Mouse (Mus musculus) MEL (cell line): ENCODE data around the gene Gm20388. TPM values are rescaled to one million over a fixed set of nuclear protein-coding genes. Genes with fewer than 3 reads are reported as not detected.

Experiments
- DNase-seq: peaks from one replicate; pipeline ENCODE4 v3.0.0; 2011; ENCODE audit warnings: low read depth, low spot score
- H3K27ac ChIP-seq: 2 replicates; pipeline ENCODE4 v1.5.1; 2012; ENCODE audit warnings: low read depth, mild to moderate bottlenecking, control low read depth, low read length, moderate library complexity; ENCODE audit not compliant: control insufficient read depth
- H3K27me3 ChIP-seq, 2 experiments: fragments of 150-350 bp in 1 of 2; sonication (generic) in 1 of 2; 2 replicates each; pipeline ENCODE4 v1.6.1; 2012; ENCODE audit warnings: low read length in 2 of 2, mild to moderate bottlenecking in 2 of 2, improper control_type of control experiment in 1 of 2, moderate library complexity in 1 of 2; ENCODE audit not compliant: insufficient read depth in 2 of 2, control insufficient read depth in 1 of 2
- H3K36me3 ChIP-seq, 2 experiments: 2 replicates each; pipeline ENCODE4 v1.6.1; 2012 to 2014; ENCODE audit warnings: low read length in 2 of 2, improper control_type of control experiment in 1 of 2, inconsistent platforms in 1 of 2, mild to moderate bottlenecking in 1 of 2; ENCODE audit not compliant: insufficient read depth in 2 of 2, control insufficient read depth in 1 of 2
- H3K4me1 ChIP-seq, 2 experiments: fragments of 150-350 bp in 1 of 2; sonication (generic) in 1 of 2; 2 replicates each; pipeline ENCODE4 v1.6.1; 2012; ENCODE audit warnings: low read length in 2 of 2, improper control_type of control experiment in 1 of 2, mild to moderate bottlenecking in 1 of 2; ENCODE audit not compliant: insufficient read depth in 2 of 2, control insufficient read depth in 1 of 2
- H3K4me3 ChIP-seq, 2 experiments: fragments of 150-350 bp in 1 of 2; sonication (generic) in 1 of 2; 2 replicates each; pipeline ENCODE4 v1.5.1; 2012; ENCODE audit warnings: low read depth in 2 of 2, low read length in 2 of 2, mild to moderate bottlenecking in 2 of 2, moderate library complexity in 2 of 2, control low read depth in 1 of 2, improper control_type of control experiment in 1 of 2; ENCODE audit not compliant: control insufficient read depth in 1 of 2, insufficient read depth in 1 of 2
- H3K79me2 ChIP-seq: 2 replicates; pipeline ENCODE4 v1.6.1; 2012; ENCODE audit warnings: mild to moderate bottlenecking, low read length, moderate library complexity; ENCODE audit not compliant: control insufficient read depth, poor library complexity, insufficient read depth
- H3K9ac ChIP-seq: 2 replicates; pipeline ENCODE4 v1.6.1; 2012; ENCODE audit warnings: low read depth, mild to moderate bottlenecking, control low read depth, low read length, moderate library complexity; ENCODE audit not compliant: control insufficient read depth, poor library complexity, severe bottlenecking
- H3K9me3 ChIP-seq: fragments of 150-350 bp; sonication (generic); replicated peaks from 2 replicates; pipeline ENCODE4 v1.6.1; 2012; ENCODE audit warnings: mild to moderate bottlenecking, low read length, improper control_type of control experiment, moderate library complexity; ENCODE audit not compliant: insufficient read depth
- CHD2 ChIP-seq: IDR thresholded peaks from 2 replicates; pipeline ENCODE4 v1.6.1; 2011; ENCODE audit warnings: low read length, improper control_type of control experiment
- CTCF ChIP-seq, 3 experiments: IDR thresholded peaks in 2 of 3; conservative IDR thresholded peaks in 1 of 3; 2 replicates each; pipeline ENCODE4 v1.5.1; 2011 to 2012; ENCODE audit warnings: low read length in 3 of 3, low read depth in 2 of 3, mild to moderate bottlenecking in 2 of 3, improper control_type of control experiment in 1 of 3, inconsistent platforms in 1 of 3, mixed read lengths in 1 of 3, moderate library complexity in 1 of 3; ENCODE audit not compliant: control insufficient read depth in 1 of 3, insufficient read depth in 1 of 3, poor library complexity in 1 of 3, severe bottlenecking in 1 of 3
- ELF1 ChIP-seq: IDR thresholded peaks from 2 replicates; pipeline ENCODE4 v1.6.1; 2014; ENCODE audit warnings: low read depth, mild to moderate bottlenecking, inconsistent platforms, low read length, improper control_type of control experiment, moderate library complexity
- EP300 ChIP-seq, 2 experiments: IDR thresholded peaks; 2 replicates each; pipeline ENCODE4 v1.6.1; 2011; ENCODE audit warnings: improper control_type of control experiment in 2 of 2, low read length in 2 of 2, low read depth in 1 of 2, mild to moderate bottlenecking in 1 of 2
- GABPA ChIP-seq: IDR thresholded peaks from 2 replicates; pipeline ENCODE4 v1.6.1; 2012; ENCODE audit warnings: low read depth, mild to moderate bottlenecking, inconsistent platforms, low read length, improper control_type of control experiment, moderate library complexity
- GATA1 ChIP-seq: IDR thresholded peaks from 2 replicates; pipeline ENCODE4 v1.6.1; 2011; ENCODE audit warnings: low read depth, low read length, improper control_type of control experiment
- HCFC1 ChIP-seq: IDR thresholded peaks from 2 replicates; pipeline ENCODE4 v1.6.1; 2012; ENCODE audit warnings: low read depth, mild to moderate bottlenecking, inconsistent platforms, low read length, improper control_type of control experiment, moderate library complexity
- KAT2A ChIP-seq: conservative IDR thresholded peaks from 2 replicates; pipeline ENCODE4 v1.6.1; 2012; ENCODE audit warnings: low read depth, low read length, improper control_type of control experiment, inconsistent platforms
- MAFK ChIP-seq: IDR thresholded peaks from 2 replicates; pipeline ENCODE4 v1.6.1; 2011; ENCODE audit warnings: low read depth, mild to moderate bottlenecking, low read length, improper control_type of control experiment, borderline replicate concordance
- MAX ChIP-seq: IDR thresholded peaks from 2 replicates; pipeline ENCODE4 v1.6.1; 2011; ENCODE audit warnings: low read length, improper control_type of control experiment
- MAZ ChIP-seq: IDR thresholded peaks from 2 replicates; pipeline ENCODE4 v1.6.1; 2012; ENCODE audit warnings: low read depth, mild to moderate bottlenecking, inconsistent platforms, low read length, improper control_type of control experiment
- MEF2A ChIP-seq: IDR thresholded peaks from 2 replicates; pipeline ENCODE4 v1.6.1; 2014; ENCODE audit warnings: low read depth, mild to moderate bottlenecking, inconsistent platforms, low read length, improper control_type of control experiment; ENCODE audit not compliant: poor library complexity, insufficient replicate concordance, severe bottlenecking; ENCODE audit errors: extremely low read depth
- MXI1 ChIP-seq: IDR thresholded peaks from 2 replicates; pipeline ENCODE4 v1.6.1; 2011; ENCODE audit warnings: mild to moderate bottlenecking, low read depth, low read length, improper control_type of control experiment
- MYB ChIP-seq: IDR thresholded peaks from 2 replicates; pipeline ENCODE4 v1.6.1; 2011; ENCODE audit warnings: mild to moderate bottlenecking, low read depth, low read length, improper control_type of control experiment
- MYC ChIP-seq: IDR thresholded peaks from 2 replicates; pipeline ENCODE4 v1.6.1; 2011; ENCODE audit warnings: low read depth, mild to moderate bottlenecking, low read length, improper control_type of control experiment, moderate library complexity
- POLR2A ChIP-seq, 2 experiments: IDR thresholded peaks; 2 replicates each; pipeline ENCODE4 v1.6.1; 2011 to 2012; ENCODE audit warnings: low read length in 2 of 2, mild to moderate bottlenecking in 2 of 2, control low read depth in 1 of 2, improper control_type of control experiment in 1 of 2, low read depth in 1 of 2, moderate library complexity in 1 of 2; ENCODE audit not compliant: control insufficient read depth in 1 of 2, insufficient read depth in 1 of 2, poor library complexity in 1 of 2
- POLR2AphosphoS2 ChIP-seq: IDR thresholded peaks from 2 replicates; pipeline ENCODE4 v1.6.1; 2011; ENCODE audit warnings: low read length, improper control_type of control experiment
- RCOR1 ChIP-seq: IDR thresholded peaks from 2 replicates; pipeline ENCODE4 v1.6.1; 2012; ENCODE audit warnings: low read depth, mild to moderate bottlenecking, inconsistent platforms, low read length, improper control_type of control experiment
- SMC3 ChIP-seq: IDR thresholded peaks from 2 replicates; pipeline ENCODE4 v1.6.1; 2011; ENCODE audit warnings: low read depth, low read length, improper control_type of control experiment
- TCF12 ChIP-seq: IDR thresholded peaks from 2 replicates; pipeline ENCODE4 v1.6.1; 2014; ENCODE audit warnings: low read depth, mild to moderate bottlenecking, inconsistent platforms, low read length, improper control_type of control experiment, moderate library complexity
- UBTF ChIP-seq: IDR thresholded peaks from 2 replicates; pipeline ENCODE4 v1.6.1; 2012; ENCODE audit warnings: low read depth, mild to moderate bottlenecking, inconsistent platforms, low read length, improper control_type of control experiment, moderate library complexity, borderline replicate concordance; ENCODE audit not compliant: insufficient read depth
- USF2 ChIP-seq, 2 experiments: IDR thresholded peaks; 2 replicates each; pipeline ENCODE4 v1.6.1; 2011 to 2012; ENCODE audit warnings: improper control_type of control experiment in 2 of 2, low read length in 2 of 2, borderline replicate concordance in 1 of 2, inconsistent platforms in 1 of 2, low read depth in 1 of 2, mild to moderate bottlenecking in 1 of 2; ENCODE audit not compliant: insufficient read depth in 1 of 2
- ZC3H11A ChIP-seq: IDR thresholded peaks from 2 replicates; pipeline ENCODE4 v1.6.1; 2012; ENCODE audit warnings: low read depth, mild to moderate bottlenecking, inconsistent platforms, low read length, improper control_type of control experiment
- ZMIZ1 ChIP-seq: IDR thresholded peaks from 2 replicates; pipeline ENCODE4 v1.6.1; 2012; ENCODE audit warnings: low read depth, mild to moderate bottlenecking, inconsistent platforms, low read length, improper control_type of control experiment, moderate library complexity
- ZNF384 ChIP-seq: IDR thresholded peaks from 2 replicates; pipeline ENCODE4 v1.6.1; 2012; ENCODE audit warnings: low read depth, mild to moderate bottlenecking, inconsistent platforms, low read length, improper control_type of control experiment
- polyA plus RNA-seq, 2 experiments: library from polyadenylated mRNA; stranded (reverse) in 1 of 2; unstranded in 1 of 2; fragments of >175 nt in 1 of 2; fragments of >200 nt in 1 of 2; gene quantifications; 2 replicates each; pipeline versions ENCODE4 v1.2.1 to v1.2.4; 2012; ENCODE audit warnings: low replicate concordance in 2 of 2, low read depth in 1 of 2; ENCODE audit not compliant: insufficient read length in 2 of 2, insufficient read depth in 1 of 2, missing spikeins in 1 of 2
- total RNA-seq: library from RNA; depleted of rRNA; stranded (reverse); fragments of 300-350 nt; gene quantifications from 2 replicates; pipeline ENCODE4 v1.2.3, GENCODE M21; 2012

Gene Gm20388
- total and polyA plus RNA-seq, 3 experiments = 11.1 to 17.8 TPM; not detected in 1

GRCm38 (mm10) chr8:122435375-122435774, 2524.7 kb downstream of the Gm20388 start (continued):
- TF ChIP-seq MEF2A = no peak
- no peak for TF ChIP-seq ELF1
- no peak for TF ChIP-seq HCFC1
- peak; percentile 39; the same call in 1 of the 2 replicates for TF ChIP-seq MYC
- no peak for TF ChIP-seq MXI1
- peak; percentile 28 for TF ChIP-seq SMC3
- no peak for TF ChIP-seq CHD2
- TF ChIP-seq MAX = no peak

- Histone ChIP-seq H3K4me3 (no peak overlapping the region), H3K79me2 (peaks cover 16% of the 10 kb centered on the region), H3K27me3 (no peaks in the 10 kb centered on the region), H3K9ac (no peak overlapping the region), H3K9me3 (no peaks in the 10 kb centered on the region), H3K36me3 (peaks cover 0 to 4% of the 10 kb centered on the region in 2 experiments; a peak in 2 of 4 replicates), H3K4me1 (peaks cover 3 to 4% of the 10 kb centered on the region in 2 experiments; a peak in 2 of 4 replicates), H3K27ac (no peak overlapping the region)
- no peak for DNase-seq
- TF ChIP-seq ZNF384 (no peak), ELF1 (no peak), ZC3H11A (no peak), POLR2A (IDR thresholded peaks at IDR 0.05; ENCODE audit: control insufficient read depth in 1 of 2, insufficient read depth in 1 of 2, low read depth in 1 of 2, low read length in 2 of 2, poor library complexity in 1 of 2) (no peak), UBTF (no peak), CTCF (IDR thresholded peaks at IDR 0.05 in 2 of 3, conservative IDR thresholded peaks at IDR 0.05 in 1 of 3; ENCODE audit: control insufficient read depth in 1 of 3, insufficient read depth in 1 of 3, low read depth in 2 of 3, low read length in 3 of 3, poor library complexity in 1 of 3, severe bottlenecking in 1 of 3) (no peak), KAT2A (no peak), MAZ (no peak), TCF12 (no peak), EP300 (IDR thresholded peaks at IDR 0.05; ENCODE audit: low read depth in 1 of 2, low read length in 2 of 2) (no peak)
Measured at GRCm38 (mm10) chr8:122436146-122436545, 2525.5 kb downstream of the Gm20388 start.

GRCm38 (mm10) chr8:122436586-122437125, 2526.0 kb downstream of the Gm20388 start:
- Histone ChIP-seq H3K27me3 (no peaks in the 10 kb centered on the region), H3K4me1 (no peaks in the 10 kb centered on the region; a peak in 1 of 4 replicates), H3K4me3 (no peak overlapping the region), H3K9me3 (no peaks in the 10 kb centered on the region), H3K36me3 (no peaks in the 10 kb centered on the region), H3K79me2 (peaks cover 11% of the 10 kb centered on the region), H3K9ac (no peak overlapping the region), H3K27ac (no peak overlapping the region)
- DNase-seq = no peak
- no peak for TF ChIP-seq MYB
- TF ChIP-seq MAFK = no peak
- TF ChIP-seq MXI1 = no peak
- no peak for TF ChIP-seq GATA1
- no peak for TF ChIP-seq ZC3H11A
- TF ChIP-seq MEF2A = no peak
- no peak for TF ChIP-seq RCOR1
- no peak for TF ChIP-seq USF2 (IDR thresholded peaks at IDR 0.05; ENCODE audit: borderline replicate concordance in 1 of 2, insufficient read depth in 1 of 2, low read depth in 1 of 2, low read length in 2 of 2)
- no peak for TF ChIP-seq GABPA
- TF ChIP-seq POLR2AphosphoS2 = no peak
- no peak for TF ChIP-seq MAX
- TF ChIP-seq HCFC1 = no peak
- no peak for TF ChIP-seq ZMIZ1
